Mouse (Mus musculus) hindbrain, embryonic 13.5 days (tissue): ENCODE measurements around the gene 2300003K06Rik. TPM values are rescaled to one million over a fixed set of nuclear protein-coding genes. Genes with fewer than 3 reads are reported as not detected.
"Not testable (repeated sequence)": the region's sequence is repeated elsewhere in the genome, so short reads cannot be mapped to it uniquely, and the experiment has no call there.

ENCODE experiments used
- ATAC-seq: fragments of 200-750 bp; cut with Nextera tagmentation; 2 replicates; pipeline ENCODE4 v1.8.0; 2017; ENCODE audit warnings: moderate TSS enrichment; ENCODE audit not compliant: low FRiP score
- H3K27ac ChIP-seq: fragments of 300-500 bp; sonication (generic); 2 replicates; pipeline ENCODE4 v1.5.1; 2015; ENCODE audit warnings: inconsistent platforms, mild to moderate bottlenecking, moderate library complexity
- H3K27me3 ChIP-seq: fragments of 300-500 bp; sonication (generic); 2 replicates; pipeline ENCODE4 v1.6.1; 2015; ENCODE audit warnings: mild to moderate bottlenecking, inconsistent platforms
- H3K36me3 ChIP-seq: fragments of 300-500 bp; sonication (generic); 2 replicates; pipeline ENCODE4 v1.6.1; 2015; ENCODE audit warnings: mild to moderate bottlenecking, inconsistent platforms
- H3K4me1 ChIP-seq: fragments of 300-500 bp; sonication (generic); replicated peaks from 2 replicates; pipeline ENCODE4 v1.6.1; 2015; ENCODE audit warnings: inconsistent platforms
- H3K4me2 ChIP-seq: fragments of 300-500 bp; sonication (generic); 2 replicates; pipeline ENCODE4 v1.6.1; 2015; ENCODE audit warnings: inconsistent platforms, mild to moderate bottlenecking, moderate library complexity
- H3K4me3 ChIP-seq: fragments of 300-500 bp; sonication (generic); 2 replicates; pipeline ENCODE4 v1.5.1; 2015; ENCODE audit warnings: mild to moderate bottlenecking, inconsistent platforms
- H3K9ac ChIP-seq: fragments of 300-500 bp; sonication (generic); 2 replicates; pipeline ENCODE4 v1.6.1; 2015; ENCODE audit warnings: mild to moderate bottlenecking, inconsistent platforms
- H3K9me3 ChIP-seq: fragments of 300-500 bp; sonication (generic); 2 replicates; pipeline ENCODE4 v1.6.1; 2016; ENCODE audit warnings: inconsistent platforms
- WGBS: fragments of 180-500 bp; shearing (Covaris S2); methylation state at CpG from one replicate; pipeline ENCODE4 v1.1.7; 2015; 5-methylcytosine and 5-hydroxymethylcytosine counted together
- polyA plus RNA-seq: library from polyadenylated mRNA; unstranded; fragments of >200 nt; fragmentation: Nextera tagmentation; extraction: Ambion mirVana; gene quantifications from 2 replicates; pipeline ENCODE4 v1.2.1, GENCODE M21; 2015

Gene 2300003K06Rik
- not detected in 2 replicates for polyA plus RNA-seq

GRCm38 (mm10) chr11:99837966-99838365, at the start of gene 2300003K06Rik:
2300003K06Rik (minus strand) TSS chr11:99838066.
- Histone ChIP-seq H3K4me3 (no peak within 1 kb of the TSS), H3K4me2 (no peak within 1 kb of the TSS), H3K27me3 (no peaks in the 10 kb centered on the region), H3K36me3 (no peaks in the 10 kb centered on the region), H3K9me3 (no peaks in the 10 kb centered on the region), H3K27ac (no peak within 1 kb of the TSS), H3K9ac (no peak within 1 kb of the TSS), H3K4me1 (no peaks in the 10 kb centered on the region)
- ATAC-seq = no peak
- WGBS = 79% methylated on average over 1 of the region's 1 CpGs

GRCm38 (mm10) chr11:99878887-99879286, 41.0 kb upstream of the 2300003K06Rik start, which contains the start of gene Gm11567:
Gm11567 (plus strand) TSS chr11:99879187.
- H3K9ac ChIP-seq, H3K4me1 ChIP-seq, H3K4me3 ChIP-seq, H3K27me3 ChIP-seq, H3K9me3 ChIP-seq, ATAC-seq, H3K27ac ChIP-seq, H3K4me2 ChIP-seq, H3K36me3 ChIP-seq: not testable (repeated sequence)
- 74% methylated on average over 1 of the region's 1 CpGs for WGBS

GRCm38 (mm10) chr11:99873089-99873488, 35.2 kb upstream of the 2300003K06Rik start, which contains the start of gene Krtap9-1:
Krtap9-1 (plus strand) TSS chr11:99873389.
- H3K4me1 ChIP-seq, H3K36me3 ChIP-seq, H3K27ac ChIP-seq, H3K9ac ChIP-seq, H3K4me2 ChIP-seq, H3K9me3 ChIP-seq, H3K27me3 ChIP-seq, H3K4me3 ChIP-seq, ATAC-seq: not testable (repeated sequence)
- WGBS = 82% methylated on average over 1 of the region's 1 CpGs

- not testable (repeated sequence) for H3K4me2 ChIP-seq, H3K4me3 ChIP-seq, H3K4me1 ChIP-seq, H3K9ac ChIP-seq, H3K27me3 ChIP-seq, ATAC-seq, H3K36me3 ChIP-seq, H3K9me3 ChIP-seq, H3K27ac ChIP-seq
- 82% methylated on average over 1 of the region's 1 CpGs for WGBS
Observed at GRCm38 (mm10) chr11:99864176-99864575, 26.3 kb upstream of the 2300003K06Rik start, which contains the start of gene Gm11559. Gm11559 (plus strand) TSS chr11:99864476.

- H3K36me3 ChIP-seq = no peaks in the 10 kb centered on the region
- no peaks in the 10 kb centered on the region for H3K9me3 ChIP-seq
- H3K4me2 ChIP-seq = no peak overlapping the region
- no peak overlapping the region for H3K27ac ChIP-seq
- H3K4me1 ChIP-seq = no peaks in the 10 kb centered on the region
- ATAC-seq = no peak
- 88% methylated on average over 2 of the region's 2 CpGs for WGBS
- no peaks in the 10 kb centered on the region for H3K27me3 ChIP-seq
- no peak overlapping the region for H3K4me3 ChIP-seq
- no peak overlapping the region for H3K9ac ChIP-seq
Observed at GRCm38 (mm10) chr11:99858761-99859160, 20.9 kb upstream of the 2300003K06Rik start.

GRCm38 (mm10) chr11:99857617-99858016, 19.8 kb upstream of the 2300003K06Rik start, which contains the start of gene Gm11568:
Gm11568 (plus strand) TSS chr11:99857917.
- 88% methylated on average over 2 of the region's 2 CpGs for WGBS
- ATAC-seq = no peak
- H3K27me3 ChIP-seq = no peaks in the 10 kb centered on the region

GRCm38 (mm10) chr11:99854121-99854520, 16.3 kb upstream of the 2300003K06Rik start:
- Histone ChIP-seq H3K4me2 (no peak overlapping the region), H3K27me3 (no peaks in the 10 kb centered on the region), H3K9me3 (no peaks in the 10 kb centered on the region), H3K27ac (no peak overlapping the region), H3K36me3 (no peaks in the 10 kb centered on the region), H3K4me3 (no peak overlapping the region), H3K4me1 (no peaks in the 10 kb centered on the region), H3K9ac (no peak overlapping the region)
- WGBS = 66% methylated on average over 3 of the region's 3 CpGs
- no peak for ATAC-seq

More at GRCm38 (mm10) chr11:99857617-99858016, 19.8 kb upstream of the 2300003K06Rik start, which contains the start of gene Gm11568:
- no peak within 1 kb of the TSS for H3K4me3 ChIP-seq
- no peaks in the 10 kb centered on the region for H3K4me1 ChIP-seq
- no peak within 1 kb of the TSS for H3K27ac ChIP-seq
- H3K9ac ChIP-seq = no peak within 1 kb of the TSS
- H3K9me3 ChIP-seq = no peaks in the 10 kb centered on the region
- H3K36me3 ChIP-seq = no peaks in the 10 kb centered on the region
- no peak within 1 kb of the TSS for H3K4me2 ChIP-seq

- H3K9ac ChIP-seq = no peak within 1 kb of the TSS
- H3K9me3 ChIP-seq = no peaks in the 10 kb centered on the region
- no peak for ATAC-seq
Observed at GRCm38 (mm10) chr11:99851508-99851907, 13.6 kb upstream of the 2300003K06Rik start, which contains the start of gene Krtap4-16. Krtap4-16 (minus strand) TSS chr11:99851608.

GRCm38 (mm10) chr11:99846746-99847145, 8.9 kb upstream of the 2300003K06Rik start:
- H3K9ac ChIP-seq = no peak overlapping the region
- H3K9me3 ChIP-seq = no peaks in the 10 kb centered on the region
- H3K4me3 ChIP-seq = no peak overlapping the region
- H3K27ac ChIP-seq = no peak overlapping the region
- no peak for ATAC-seq
- no peaks in the 10 kb centered on the region for H3K4me1 ChIP-seq
- no peaks in the 10 kb centered on the region for H3K36me3 ChIP-seq
- 93% methylated on average over 2 of the region's 2 CpGs for WGBS
- H3K27me3 ChIP-seq = no peaks in the 10 kb centered on the region
- H3K4me2 ChIP-seq = no peak overlapping the region

More at GRCm38 (mm10) chr11:99851508-99851907, 13.6 kb upstream of the 2300003K06Rik start, which contains the start of gene Krtap4-16:
- H3K4me1 ChIP-seq = no peaks in the 10 kb centered on the region
- H3K36me3 ChIP-seq = no peaks in the 10 kb centered on the region
- no peak within 1 kb of the TSS for H3K4me3 ChIP-seq
- no peak within 1 kb of the TSS for H3K27ac ChIP-seq
- no peak within 1 kb of the TSS for H3K4me2 ChIP-seq
- H3K27me3 ChIP-seq = no peaks in the 10 kb centered on the region

- Histone ChIP-seq H3K36me3 (no peaks in the 10 kb centered on the region), H3K9ac (no peak overlapping the region), H3K4me3 (no peak overlapping the region), H3K27me3 (no peaks in the 10 kb centered on the region), H3K27ac (no peak overlapping the region), H3K4me2 (no peak overlapping the region), H3K4me1 (no peaks in the 10 kb centered on the region), H3K9me3 (no peaks in the 10 kb centered on the region)
- no peak for ATAC-seq
- WGBS = 87% methylated on average over 1 of the region's 1 CpGs
Observed at GRCm38 (mm10) chr11:99842185-99842584, 4.3 kb upstream of the 2300003K06Rik start.

GRCm38 (mm10) chr11:99815566-99815965, 22.3 kb downstream of the 2300003K06Rik start, which contains the start of gene Gm11564:
Gm11564 (minus strand) TSS chr11:99815666.
- H3K27ac ChIP-seq, H3K4me2 ChIP-seq, ATAC-seq, H3K27me3 ChIP-seq, H3K4me3 ChIP-seq, H3K9me3 ChIP-seq, H3K9ac ChIP-seq, H3K36me3 ChIP-seq, H3K4me1 ChIP-seq: not testable (repeated sequence)
- 90% methylated on average over 2 of the region's 2 CpGs for WGBS

- not testable (repeated sequence) for H3K9me3 ChIP-seq, ATAC-seq, H3K36me3 ChIP-seq, H3K27ac ChIP-seq, H3K4me3 ChIP-seq, H3K27me3 ChIP-seq, H3K9ac ChIP-seq, H3K4me2 ChIP-seq, H3K4me1 ChIP-seq
Observed at GRCm38 (mm10) chr11:99809792-99810191, 28.1 kb downstream of the 2300003K06Rik start, which contains the start of gene Krtap4-13. Krtap4-13 (minus strand) TSS chr11:99809892.

- H3K9ac ChIP-seq, H3K4me3 ChIP-seq, H3K27ac ChIP-seq, H3K9me3 ChIP-seq, ATAC-seq, H3K36me3 ChIP-seq, H3K27me3 ChIP-seq, H3K4me2 ChIP-seq, H3K4me1 ChIP-seq: not testable (repeated sequence)
- WGBS = no CpG with 5 or more reads among the region's 1 CpGs
Observed at GRCm38 (mm10) chr11:99804346-99804745, 33.5 kb downstream of the 2300003K06Rik start, which contains the start of gene Gm11554. Gm11554 (minus strand) TSS chr11:99804446.
